Mouse (Mus musculus): ENCODE measurements around the gene Cdt1. TPM values are rescaled to one million over a fixed set of nuclear protein-coding genes. Genes with fewer than 3 reads are reported as not detected.

The Cdt1 gene
- polyA plus RNA-seq (2012; rRNA removed), result 8.9 and 27.7 TPM in 2 replicates

DNA sequence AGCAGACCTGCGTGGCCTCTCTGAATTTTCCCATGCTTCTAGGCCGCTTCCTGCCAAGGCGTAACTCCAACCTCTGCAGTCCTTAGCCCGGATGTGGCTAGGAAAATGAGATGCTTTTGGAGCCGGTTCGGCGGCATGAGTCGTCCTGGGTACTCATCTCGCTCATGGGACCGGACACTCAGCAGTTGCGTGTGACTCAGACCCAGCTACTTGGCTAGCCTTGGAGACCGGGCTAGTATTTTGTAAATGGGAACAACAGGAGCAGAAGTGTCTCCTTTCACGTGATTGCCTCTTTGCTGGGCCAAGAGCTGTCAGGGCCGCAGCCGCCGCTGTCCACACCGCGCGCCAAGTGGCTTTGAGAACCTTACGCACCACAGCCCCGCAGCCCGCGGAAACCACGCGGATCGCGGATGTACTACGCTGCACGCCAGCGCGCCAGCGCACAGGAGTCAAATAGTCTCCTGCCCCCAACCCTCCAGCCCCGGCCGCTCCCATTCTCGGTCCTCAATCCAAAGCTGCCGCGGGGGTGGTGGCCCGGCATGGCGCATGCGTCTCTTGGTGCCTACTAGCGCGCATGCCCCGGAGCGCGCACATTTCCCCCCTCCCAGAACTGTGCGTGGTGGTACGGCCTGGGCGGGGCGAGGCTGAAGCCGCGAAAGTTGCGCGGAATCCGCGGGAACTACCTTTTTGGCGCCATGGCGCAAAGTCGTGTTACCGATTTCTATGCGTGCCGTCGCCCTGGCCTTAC is at the start of gene Cdt1:
Gene Cdt1, plus strand, starts transcription at position 655 of the 748 bp plus-strand sequence.

GRCm38 (mm10) chr8:122551265-122552051 is 16.4 kb upstream of the Cdt1 start, which contains the start of gene Piezo1:
Gene Piezo1 (minus strand): TSS chr8:122551329.

DNA sequence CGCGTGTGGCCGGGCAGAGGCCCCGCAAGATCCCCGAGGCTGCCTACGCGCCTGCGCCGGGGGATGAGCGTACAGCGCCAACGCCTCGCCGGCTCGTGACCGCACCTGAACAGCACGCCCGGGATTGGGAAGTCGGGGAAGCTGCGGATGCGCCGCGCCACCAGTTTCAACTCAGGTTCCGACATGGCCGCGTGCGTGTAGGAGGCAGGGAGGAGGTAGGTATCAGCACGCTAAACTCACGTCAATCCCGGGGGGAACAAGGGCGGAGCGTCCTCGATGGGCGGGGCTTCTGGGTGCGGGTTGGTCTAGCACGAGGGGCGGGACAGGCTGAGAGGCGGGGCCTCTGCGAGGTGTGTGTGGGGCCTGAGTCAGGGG is 8.8 kb downstream of the Cdt1 start, which contains the start of gene Aprt:
Gene Aprt, minus strand, starts transcription at position 262 of the 375 bp plus-strand sequence.

GRCm38 (mm10) chr8:122611295-122612133 is 43.7 kb downstream of the Cdt1 start, which contains the start of the genes Galns and Trappc2l:
Gene Galns (minus strand): TSS chr8:122611463.
Gene Trappc2l (plus strand): TSS chr8:122611640.

GRCm38 (mm10) chr8:122622727-122623126 is 54.9 kb downstream of the Cdt1 start, which contains the start of gene Pabpn1l:
Gene Pabpn1l (minus strand): TSS chr8:122622739.

Other genes starting within 250 kb of the Cdt1 start
- gene Trhr2, start 207.3 kb upstream of the Cdt1 start, polyA plus RNA-seq (2012; rRNA removed), result 0.10 and 0.12 TPM in 2 replicates
- gene Zc3h18, start 191.4 kb upstream of the Cdt1 start, polyA plus RNA-seq (2012; rRNA removed), result 8.7 and 12.0 TPM in 2 replicates
- gene Il17c, start 146.0 kb upstream of the Cdt1 start, polyA plus RNA-seq (2012; rRNA removed), result 0.62 TPM in 1 of 2 replicates, not detected in the other
- gene Cyba, start 135.1 kb upstream of the Cdt1 start, polyA plus RNA-seq (2012; rRNA removed), result 98.1 and 167 TPM in 2 replicates
- gene Mvd, start 124.6 kb upstream of the Cdt1 start, polyA plus RNA-seq (2012; rRNA removed), result 23.8 and 27.7 TPM in 2 replicates
- 3.2 and 5.0 TPM in 2 replicates for gene Snai3, start 107.3 kb upstream of the Cdt1 start, polyA plus RNA-seq (2012; rRNA removed)
- gene Rnf166, start 92.0 kb upstream of the Cdt1 start, polyA plus RNA-seq (2012; rRNA removed), result 34.2 and 46.6 TPM in 2 replicates
- 20.3 and 26.9 TPM in 2 replicates for gene Ctu2, start 91.9 kb upstream of the Cdt1 start, polyA plus RNA-seq (2012; rRNA removed)
- 41.3 and 43.5 TPM in 2 replicates for gene Piezo1, start 16.7 kb upstream of the Cdt1 start, polyA plus RNA-seq (2012; rRNA removed)
- 143 and 230 TPM in 2 replicates for gene Aprt, start 8.9 kb downstream of the Cdt1 start, polyA plus RNA-seq (2012; rRNA removed)
- 3.8 and 5.1 TPM in 2 replicates for gene Galns, start 43.4 kb downstream of the Cdt1 start, polyA plus RNA-seq (2012; rRNA removed)
- 70.7 and 75.9 TPM in 2 replicates for gene Trappc2l, start 43.6 kb downstream of the Cdt1 start, polyA plus RNA-seq (2012; rRNA removed)
- gene Pabpn1l, start 54.7 kb downstream of the Cdt1 start, polyA plus RNA-seq (2012; rRNA removed), result 0.14 TPM in 1 of 2 replicates, not detected in the other
- gene Cbfa2t3, start 131.1 kb downstream of the Cdt1 start, polyA plus RNA-seq (2012; rRNA removed), result 5.2 and 6.4 TPM in 2 replicates
- gene Acsf3, start 207.5 kb downstream of the Cdt1 start, polyA plus RNA-seq (2012; rRNA removed), result 13.9 and 15.6 TPM in 2 replicates